Mouse (Mus musculus) left cerebral cortex, adult 11 months (tissue): ENCODE measurements around the gene Fbxo42.

ENCODE experiments used
- DNase-seq: peaks from one replicate; pipeline ENCODE4 v3.0.0; 2022; ENCODE audit warnings: low spot score

Fbxo42 gene

DNA sequence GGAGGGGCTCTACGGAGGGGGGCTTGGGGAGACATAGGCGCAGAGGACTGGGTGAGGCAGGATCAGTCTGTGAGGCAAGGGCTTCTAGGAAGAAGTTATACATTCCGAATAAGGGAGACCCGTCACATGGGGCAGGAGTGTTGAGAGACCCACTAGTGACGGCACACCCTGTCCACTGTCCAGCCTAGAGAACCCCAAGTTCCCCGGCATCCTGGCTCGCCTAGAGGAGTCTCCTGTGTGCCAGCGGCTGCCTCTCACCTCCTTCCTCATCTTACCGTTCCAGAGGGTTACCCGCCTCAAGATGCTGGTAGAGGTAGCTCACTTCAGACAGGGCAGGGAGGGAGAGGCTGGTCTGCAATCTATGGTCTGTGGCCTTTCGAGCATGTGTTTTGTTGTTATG is 101.7 kb downstream of the Fbxo42 start:
- no peak for DNase-seq

DNA sequence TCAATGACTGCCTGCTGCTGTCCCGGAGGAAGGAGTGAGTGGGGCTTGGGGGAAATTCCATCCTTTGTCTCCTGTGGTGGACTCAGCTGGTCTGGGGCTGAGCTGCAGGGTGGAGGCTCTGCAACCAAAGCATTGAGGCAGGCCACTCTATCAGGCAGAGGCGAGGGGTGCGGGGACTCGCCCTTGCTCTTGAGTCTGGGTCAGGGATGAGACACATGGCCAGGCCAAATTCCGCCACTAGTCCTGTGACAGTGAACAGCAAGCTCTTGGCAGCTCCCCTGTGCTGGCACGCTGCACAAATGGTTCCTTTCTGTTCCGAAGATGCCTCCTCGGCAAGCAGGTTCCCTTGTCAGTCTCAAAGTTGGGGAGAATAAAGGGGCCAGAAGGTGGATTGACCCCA is 103.4 kb downstream of the Fbxo42 start:
- no peak for DNase-seq

DNA sequence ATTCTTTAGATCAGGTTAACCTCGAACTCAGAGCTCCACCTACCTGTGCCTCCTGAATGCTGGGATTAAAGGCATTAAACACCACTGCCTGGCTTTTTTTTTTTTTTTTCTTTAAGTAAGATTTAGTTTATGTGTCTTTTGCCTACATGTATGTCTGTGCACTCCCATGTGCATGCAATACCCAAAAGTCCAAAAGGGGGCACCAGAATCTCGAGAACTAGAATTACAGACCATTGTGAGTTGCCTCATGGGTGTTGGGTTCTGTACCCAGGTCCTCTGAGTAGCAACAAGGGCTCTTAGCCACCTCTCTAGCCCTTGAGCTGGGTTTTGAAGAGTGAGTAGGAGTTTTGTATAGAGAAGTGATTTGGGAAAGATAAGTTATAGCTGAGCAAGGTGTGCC is 104.9 kb downstream of the Fbxo42 start:
- DNase-seq = no peak
